Mouse (Mus musculus) layer of hippocampus, adult 8-10 months (tissue): ENCODE data around the gene Hmgcll1. TPM values are rescaled to one million over a fixed set of nuclear protein-coding genes. Genes with fewer than 3 reads are reported as not detected.

Experiments used
- DNase-seq, 2 experiments: peaks; one replicate each; pipeline ENCODE4 v3.0.0; 2022; ENCODE audit warnings: low spot score in 2 of 2
- total RNA-seq, 4 experiments: library from RNA; stranded (reverse); gene quantifications; 2 replicates each; pipeline ENCODE4 v1.2.4; 2022

Hmgcll1 gene
- 10 to 100 TPM; 12.7 to 19.7 (median 15.4) TPM for total RNA-seq

DNA sequence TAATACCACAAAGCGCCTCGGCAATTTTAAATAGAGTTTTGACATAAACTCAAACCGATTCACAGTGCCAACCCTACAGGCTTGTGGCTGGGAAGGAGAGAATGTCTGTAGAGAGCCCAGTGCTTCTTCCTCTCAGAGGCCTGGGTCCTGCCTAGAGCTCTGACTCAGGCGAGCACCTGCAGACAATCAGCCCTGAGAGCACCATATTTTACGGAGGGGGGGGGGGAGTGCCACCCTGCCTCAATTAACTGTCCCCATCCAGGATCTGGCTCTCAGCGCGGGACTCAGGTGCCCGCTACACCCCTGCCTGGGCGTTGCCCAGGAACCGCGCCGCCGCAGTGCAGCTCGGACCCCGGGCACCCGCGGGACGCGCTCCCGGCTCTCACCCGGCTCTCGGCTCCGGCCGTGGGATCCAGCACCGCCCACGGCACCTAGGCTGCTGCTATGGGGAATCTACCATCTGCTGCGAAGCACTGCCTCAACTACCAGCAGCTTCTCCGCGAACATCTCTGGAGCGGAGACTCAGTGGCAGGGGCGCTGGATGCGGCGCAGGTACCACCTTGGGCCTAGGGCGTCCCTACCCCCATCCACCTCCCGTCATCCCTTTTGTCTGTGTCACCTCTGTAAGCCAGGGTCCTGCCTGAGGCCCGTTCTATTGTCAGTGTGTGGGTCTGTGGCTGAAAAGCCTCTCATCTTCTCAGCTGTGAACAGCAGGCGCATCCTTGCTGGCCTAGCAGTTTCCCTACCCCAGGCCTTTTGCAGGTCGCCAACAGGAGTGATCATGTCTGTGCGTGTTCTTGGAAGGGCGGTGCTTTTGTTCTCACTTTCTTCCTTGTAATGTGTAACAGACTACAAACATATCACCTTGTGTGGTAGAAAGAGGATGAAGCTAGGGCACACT, at the start of gene Hmgcll1:
TSS of gene Hmgcll1 (plus strand) at position 225 of the 901 bp plus-strand sequence.
- peak; percentile 61 to 75 for DNase-seq

GRCm38 (mm10) chr9:75980097-75980496, 34.6 kb upstream of the Hmgcll1 start:
- no peak for DNase-seq

- no peak for DNase-seq
Observed at GRCm38 (mm10) chr9:75981139-75981538, 33.5 kb upstream of the Hmgcll1 start.

DNA sequence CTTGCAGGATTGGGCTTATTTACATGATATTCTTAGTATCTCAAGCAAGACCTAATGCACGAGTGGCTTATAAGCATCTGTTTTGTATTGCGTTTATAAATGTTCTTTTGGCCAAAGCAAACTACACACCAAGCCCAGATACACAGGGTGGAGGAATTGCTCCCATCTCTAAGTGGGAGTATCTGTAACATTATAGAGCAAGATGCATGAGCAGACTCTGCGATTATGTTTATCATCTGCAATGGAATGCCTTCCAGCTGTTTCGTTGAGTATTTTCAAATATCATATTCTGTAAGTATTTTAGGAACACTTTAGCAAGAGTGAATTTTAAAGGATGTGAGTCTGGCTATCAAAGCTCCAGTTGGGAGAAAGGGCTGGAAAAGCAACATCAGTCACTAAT, 25.2 kb upstream of the Hmgcll1 start:
- DNase-seq = no peak

DNA sequence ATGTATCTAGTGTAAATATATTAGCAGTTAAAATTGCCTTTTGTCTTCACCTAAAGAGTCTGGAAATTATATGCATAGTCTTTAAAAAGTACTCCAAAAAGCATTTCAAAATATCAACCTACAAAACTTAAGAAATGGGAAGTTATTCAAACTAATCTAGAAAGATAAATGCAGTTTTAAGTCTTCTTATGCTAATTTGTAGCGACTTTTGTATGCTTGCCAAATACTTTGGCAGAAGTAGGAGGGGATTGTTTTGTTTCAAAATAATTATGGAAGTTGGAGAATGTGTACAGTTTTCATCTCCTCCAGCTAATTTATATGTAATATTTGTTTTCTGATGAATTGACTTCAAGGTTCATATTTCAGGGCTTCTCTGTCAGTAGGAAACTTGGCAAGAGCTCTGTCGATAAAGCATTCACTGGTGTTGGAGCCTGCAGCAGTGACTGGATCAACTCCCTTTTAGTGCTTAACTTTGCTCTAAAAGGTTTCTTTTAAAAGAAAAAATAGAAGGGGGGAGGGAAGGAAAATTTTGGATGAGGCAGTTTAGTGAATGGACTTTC, 15.8 kb upstream of the Hmgcll1 start:
- no peak for DNase-seq

- DNase-seq = no peak
Observed at GRCm38 (mm10) chr9:76000876-76001858, 13.5 kb upstream of the Hmgcll1 start.

DNA sequence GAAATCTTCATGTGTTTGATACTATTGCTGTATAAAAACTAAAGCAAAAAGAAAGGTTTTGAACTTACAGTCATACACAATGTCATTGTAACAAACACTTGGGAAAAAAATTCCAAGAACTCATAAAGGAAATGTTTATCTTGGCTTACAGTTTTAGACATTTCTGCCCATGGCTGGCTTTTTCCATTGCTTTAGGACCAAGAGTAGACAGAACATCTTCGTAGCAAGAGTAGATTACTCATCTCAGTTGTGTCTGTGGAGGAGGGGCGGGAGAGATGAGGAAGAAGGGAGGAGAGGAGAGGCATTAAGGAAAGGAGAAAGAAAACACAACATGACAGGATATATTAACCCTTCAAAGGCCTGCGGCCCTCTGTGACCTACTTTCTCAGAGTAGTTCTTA, 11.6 kb upstream of the Hmgcll1 start:
- DNase-seq = no peak

DNA sequence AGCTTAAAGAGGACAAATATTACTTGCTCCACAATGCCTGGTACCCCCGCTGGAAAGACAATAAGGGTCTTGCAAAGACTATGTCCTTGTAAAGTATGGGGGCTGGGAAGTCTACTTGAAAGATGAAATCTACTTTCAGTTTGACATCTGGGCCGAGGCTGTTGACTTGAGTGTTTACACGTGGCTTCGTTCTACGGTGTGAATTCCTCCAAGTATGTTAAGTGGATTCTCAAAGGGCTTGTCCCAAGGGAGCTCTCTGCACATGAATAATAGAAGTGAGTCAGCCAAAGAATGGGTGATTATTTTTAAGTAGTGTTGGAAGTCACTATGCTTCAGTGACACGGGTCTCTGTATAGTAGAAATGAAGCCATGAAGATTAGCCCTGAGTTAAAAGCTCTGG, 11.0 kb upstream of the Hmgcll1 start:
- DNase-seq = no peak

DNA sequence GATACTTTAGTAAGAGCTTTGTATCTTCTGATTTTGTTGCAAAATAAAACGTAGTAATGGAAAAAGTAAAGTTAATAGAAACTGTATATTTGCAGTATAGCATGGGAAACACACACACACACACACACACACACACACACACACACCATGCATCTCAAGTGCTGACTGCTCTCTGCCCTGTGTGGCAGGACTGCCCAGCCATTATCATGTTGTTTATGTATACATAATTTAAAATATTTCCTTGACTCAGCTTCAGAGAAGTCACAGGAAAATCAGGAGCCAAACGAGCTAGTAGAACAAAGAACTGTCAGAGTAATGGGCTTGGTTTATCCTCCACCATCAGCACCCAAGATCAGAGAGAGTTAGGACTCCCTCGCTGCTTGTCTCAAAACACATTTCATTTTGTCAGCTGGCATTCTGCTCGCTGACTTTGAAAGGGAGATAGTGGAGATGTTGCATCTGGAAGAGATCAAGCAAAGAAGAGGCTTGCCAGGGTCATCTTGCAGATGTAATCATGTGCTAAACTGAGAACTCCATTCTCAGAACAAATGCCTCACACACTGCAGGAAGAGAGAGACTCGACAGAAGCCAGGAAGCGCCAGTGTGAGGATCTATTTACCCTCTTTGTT, 7.2 kb upstream of the Hmgcll1 start:
- DNase-seq = no peak

DNA sequence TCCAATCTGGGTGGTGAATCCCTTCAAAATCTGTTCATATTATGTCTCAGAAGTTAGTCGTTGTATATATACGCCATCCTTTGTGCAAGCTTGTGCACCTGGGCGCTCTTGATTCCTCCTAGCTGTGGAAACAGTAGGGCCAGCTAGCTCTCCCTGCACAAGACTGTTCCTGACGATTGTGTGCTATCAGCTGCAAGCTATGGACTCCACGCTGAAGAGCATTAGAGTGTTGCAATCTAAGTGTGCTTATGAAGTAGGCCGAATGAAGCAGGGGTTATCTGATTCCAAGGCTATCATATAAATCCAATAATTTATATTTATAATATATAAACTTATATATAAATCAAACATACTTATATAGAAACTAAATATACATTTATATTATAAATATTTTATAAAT, 866 bp upstream of the Hmgcll1 start:
- no peak for DNase-seq

GRCm38 (mm10) chr9:76015971-76016370, 1.3 kb downstream of the Hmgcll1 start:
- peak in 1 of 2 experiments; percentile 62 for DNase-seq

DNA sequence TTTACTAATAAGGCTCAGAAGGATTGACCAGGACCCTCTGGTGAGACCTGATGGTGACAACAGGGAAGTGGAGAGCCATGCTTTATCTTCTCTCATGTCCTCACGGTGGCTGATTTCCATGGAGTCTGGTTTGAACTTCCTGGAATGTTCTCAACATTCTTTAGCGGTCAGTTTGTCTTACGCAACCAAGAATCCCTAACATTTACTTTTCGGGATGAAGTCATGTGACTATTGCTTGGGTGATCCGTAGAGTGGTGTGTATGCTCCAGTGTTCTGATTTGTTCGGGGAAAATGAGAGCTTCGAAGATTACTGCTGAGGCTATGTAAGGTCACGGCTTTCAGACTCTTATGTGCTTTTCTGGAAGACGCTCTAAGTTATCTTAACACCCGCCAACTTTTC, 1.9 kb downstream of the Hmgcll1 start:
- DNase-seq = no peak

DNA sequence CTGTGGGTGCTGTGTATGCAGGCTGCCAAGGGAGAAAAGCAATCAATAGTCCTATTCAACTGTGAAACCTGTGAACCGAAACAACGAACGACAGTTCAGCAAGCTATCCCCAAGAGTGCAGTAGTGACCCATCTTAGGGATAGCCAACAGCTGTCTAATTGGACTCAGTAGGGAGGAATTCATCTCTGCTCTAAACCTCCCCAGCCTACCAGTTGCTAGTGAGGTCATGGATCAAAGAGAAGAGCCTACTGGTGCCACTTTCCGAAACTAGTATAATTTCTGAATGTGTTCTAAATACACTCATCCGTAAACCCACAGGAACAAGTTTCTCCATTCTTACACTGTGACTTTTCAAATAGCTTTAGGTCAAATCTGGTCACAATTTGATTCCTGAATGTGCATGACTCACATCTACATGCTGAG, 8.9 kb downstream of the Hmgcll1 start:
- DNase-seq = no peak

- peak; percentile 55 to 59 for DNase-seq
Observed at GRCm38 (mm10) chr9:76024277-76025246, 9.9 kb downstream of the Hmgcll1 start.

- no peak for DNase-seq
Observed at GRCm38 (mm10) chr9:76029471-76030199, 15.0 kb downstream of the Hmgcll1 start.

DNA sequence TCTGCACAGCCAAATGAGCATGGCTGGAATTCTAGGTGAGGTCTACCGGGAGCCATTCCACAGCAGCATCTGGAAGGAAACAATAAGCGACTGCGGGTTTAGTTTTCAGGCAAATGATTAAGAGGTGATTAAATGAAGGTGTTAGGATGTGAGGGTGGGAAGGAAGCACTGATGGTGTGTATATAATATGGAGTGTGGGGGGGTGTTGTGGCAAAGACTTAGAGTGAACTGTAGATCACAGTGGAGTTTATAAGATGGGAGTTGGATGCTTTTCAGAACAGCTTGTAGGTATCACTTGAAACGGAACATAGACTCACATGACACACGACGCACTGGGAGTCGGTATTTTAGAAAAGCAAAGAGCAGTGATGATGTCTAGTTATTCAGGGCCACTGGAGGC, 20.4 kb downstream of the Hmgcll1 start:
- no peak for DNase-seq

GRCm38 (mm10) chr9:76038327-76039103, 23.9 kb downstream of the Hmgcll1 start:
- DNase-seq = no peak

DNA sequence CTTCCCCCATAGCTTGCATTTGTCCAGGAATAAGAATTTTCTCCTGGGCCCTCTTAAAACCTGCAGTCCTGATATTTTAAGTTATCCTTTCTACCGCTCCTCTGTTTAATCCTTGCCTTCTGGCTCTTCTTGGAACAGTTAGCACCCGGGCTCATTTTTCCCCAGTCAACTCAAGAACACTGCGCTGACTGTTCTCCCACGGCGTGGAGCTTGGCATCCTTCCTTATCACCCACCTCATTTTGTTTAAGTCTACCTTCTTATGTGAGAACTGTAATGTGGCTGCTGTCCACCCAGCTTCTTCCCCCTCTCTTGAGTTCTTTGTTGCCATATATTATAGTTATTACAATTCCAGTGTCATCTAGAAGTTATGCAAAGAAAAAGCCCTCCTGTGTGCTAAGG, 25.1 kb downstream of the Hmgcll1 start:
- no peak for DNase-seq

GRCm38 (mm10) chr9:76043341-76043740, 28.7 kb downstream of the Hmgcll1 start:
- no peak for DNase-seq
